Mouse (Mus musculus) megakaryocyte, embryonic 14.5 days (primary cell): ENCODE results near the gene Bnc1.

Source experiments
- FLI1 ChIP-seq: IDR thresholded peaks from 2 replicates; pipeline ENCODE4 v1.6.1; 2012; ENCODE audit warnings: low read length, inconsistent platforms, mixed read lengths
- GATA1 ChIP-seq: IDR thresholded peaks from 3 replicates; pipeline ENCODE4 v1.6.1; 2012; ENCODE audit warnings: mixed read lengths, low read length, inconsistent platforms, borderline replicate concordance

DNA sequence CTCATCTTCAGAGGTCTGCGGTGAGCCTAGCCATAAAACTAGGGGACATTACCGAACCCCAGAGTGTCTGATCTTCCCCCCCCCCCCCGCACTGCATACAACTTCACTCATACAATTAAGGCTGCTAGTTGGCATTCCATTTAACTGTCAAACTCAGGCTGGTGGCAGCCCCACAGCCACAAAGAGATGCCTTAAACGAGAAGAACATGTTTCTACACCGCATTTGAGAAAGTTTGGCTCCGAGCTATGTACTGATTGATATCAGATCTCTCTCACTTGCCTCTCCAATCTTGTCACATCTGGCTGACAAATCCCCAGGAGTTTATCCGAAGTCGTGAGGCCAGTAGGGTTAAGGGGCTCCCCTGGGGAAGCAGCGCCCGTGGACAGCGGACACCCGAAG is 976 bp downstream of the Bnc1 start:
- TF ChIP-seq FLI1 (no peak), GATA1 (no peak)
